In the genomic region with DNA sequence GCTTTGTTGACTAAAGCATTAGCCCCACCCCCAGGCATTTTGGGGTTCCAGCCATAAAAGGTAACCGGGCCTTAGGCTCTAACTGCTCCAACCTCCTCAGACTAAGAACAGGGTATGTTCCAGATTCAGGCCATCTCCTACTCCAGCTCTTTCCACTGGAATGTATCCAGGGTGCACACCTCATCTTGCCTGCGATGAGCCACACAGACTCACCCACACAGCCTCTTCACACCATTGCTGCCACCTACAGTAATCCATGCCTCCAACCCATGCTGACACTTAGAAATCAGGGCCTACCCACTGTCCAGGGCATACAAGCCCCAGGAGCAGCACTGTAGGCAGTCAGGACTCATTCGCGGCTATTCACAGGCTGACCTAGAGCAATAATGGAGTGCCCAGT, we compare ENCODE assay signal across 16 mouse cellular contexts. TPM values are rescaled to one million over a fixed set of nuclear protein-coding genes. Genes with fewer than 3 reads are reported as not detected.
A peak's percentile ranks its signal among the peaks of the same experiment; 100 is the strongest.
DNase-seq lines count a peak whose midpoint lies in the region; ATAC-seq and TF ChIP-seq lines count a peak whose summit lies in the region.
"Had no signal": no experiment of that assay in that cellular context is flagged by ENCODE, and none has a peak within 500 bp of the region (broad histone marks: within the 10 kb centered on the region; RNA-seq: fewer than 3 reads in every experiment).

No protein-coding gene starts in this region.

- peaks cover 2% of the 10 kb centered on the region; the same call in 1 of the 2 replicates for H3K36me3 ChIP-seq in neural tube, embryonic 11.5 days (ENCODE audit: control insufficient read depth, insufficient read depth, low read length)
- peaks cover 19% of the 10 kb centered on the region for H3K36me3 ChIP-seq in forebrain, postnatal 0 days (ENCODE audit: insufficient read depth)
- peaks cover 26% of the 10 kb centered on the region for H3K36me3 ChIP-seq in midbrain, embryonic 13.5 days

- H3K27ac ChIP-seq in neural tube, embryonic 11.5 days (ENCODE audit: low read depth, low read length), result no peak overlapping the region
- H3K27ac ChIP-seq in forebrain, postnatal 0 days (ENCODE audit: low read depth, low read length), result peak overlapping the region; percentile 73
- H3K27ac ChIP-seq in midbrain, embryonic 13.5 days, result no peak overlapping the region
- H3K27ac ChIP-seq: limb, embryonic 13.5 days had no signal

- no peaks in the 10 kb centered on the region for H3K9me3 ChIP-seq in neural tube, embryonic 11.5 days (ENCODE audit: control insufficient read depth, low read length)
- H3K9me3 ChIP-seq in forebrain, postnatal 0 days (ENCODE audit: low read length), result no peaks in the 10 kb centered on the region
- no peaks in the 10 kb centered on the region for H3K9me3 ChIP-seq in midbrain, embryonic 13.5 days
- H3K9me3 ChIP-seq: G1E; limb, embryonic 13.5 days had no signal

- H3K9ac ChIP-seq in neural tube, embryonic 11.5 days (ENCODE audit: low read length), result no peak overlapping the region
- H3K9ac ChIP-seq in forebrain, postnatal 0 days, result peak overlapping the region; percentile 45
- no peak overlapping the region for H3K9ac ChIP-seq in midbrain, embryonic 13.5 days (replicated peaks)
- H3K9ac ChIP-seq: limb, embryonic 13.5 days had no signal

- no peak for ATAC-seq in neural tube, embryonic 11.5 days (ENCODE audit: insufficient read depth, low FRiP score, low TSS enrichment)
- peak; percentile 26 for ATAC-seq in forebrain, postnatal 0 days
- ATAC-seq in midbrain, embryonic 13.5 days, result no peak

- 68% methylated on average over 4 of the region's 4 CpGs for WGBS in neural tube, embryonic 11.5 days
- WGBS in forebrain, postnatal 0 days, result 49% methylated on average over 4 of the region's 4 CpGs
- WGBS in midbrain, embryonic 13.5 days, result 64% methylated on average over 4 of the region's 4 CpGs

- TF ChIP-seq CTCF in forebrain, postnatal 0 days (IDR thresholded peaks at IDR 0.05; ENCODE audit: low read depth), result no peak

- peaks cover 39% of the 10 kb centered on the region for H3K27me3 ChIP-seq in neural tube, embryonic 11.5 days (ENCODE audit: control insufficient read depth, insufficient read depth, low read length)
- peaks cover 17% of the 10 kb centered on the region for H3K27me3 ChIP-seq in forebrain, postnatal 0 days (ENCODE audit: insufficient read depth, low read length)
- peaks cover 40% of the 10 kb centered on the region for H3K27me3 ChIP-seq in midbrain, embryonic 13.5 days

- no peak for DNase-seq in neural tube, embryonic 11.5 days (ENCODE audit: low spot score)
- no peak for DNase-seq in neural tube, embryonic 10.5 days (ENCODE audit: extremely low spot score, low spot score)
- DNase-seq in forebrain, postnatal 0 days, result peak; percentile 42
- peak; percentile 44 for DNase-seq in telencephalon, adult 2 months (ENCODE audit: low read depth, low spot score)
- no peak for DNase-seq in adrenal gland, postnatal 10 days
- DNase-seq in heart, adult 9 months (ENCODE audit: low spot score in 2 of 2), result no peak
- DNase-seq: kidney, adult 11 months; kidney, postnatal 25 days; lung, postnatal 36 days had no signal

- H3K4me1 ChIP-seq in neural tube, embryonic 11.5 days (ENCODE audit: control insufficient read depth, insufficient read depth, low read length), result peaks cover 5% of the 10 kb centered on the region; the same call in 1 of the 2 replicates
- peaks cover 18% of the 10 kb centered on the region; the same call in 1 of the 2 replicates for H3K4me1 ChIP-seq in forebrain, postnatal 0 days (ENCODE audit: insufficient read depth)
- peaks cover 35% of the 10 kb centered on the region for H3K4me1 ChIP-seq in midbrain, embryonic 13.5 days (replicated peaks)

- H3K4me2 ChIP-seq in neural tube, embryonic 11.5 days (ENCODE audit: low read depth), result 0 out of 2 replicates have a peak overlapping the region, but pooled peaks have one; percentile 2
- peak overlapping the region; percentile 48 for H3K4me2 ChIP-seq in forebrain, postnatal 0 days (ENCODE audit: low read depth)
- H3K4me2 ChIP-seq in midbrain, embryonic 13.5 days (replicated peaks), result peak overlapping the region; percentile 50
- H3K4me2 ChIP-seq: limb, embryonic 13.5 days had no signal

- no peak overlapping the region for H3K4me3 ChIP-seq in neural tube, embryonic 11.5 days (ENCODE audit: low read depth, low read length)
- peak overlapping the region; percentile 29 for H3K4me3 ChIP-seq in forebrain, postnatal 0 days (ENCODE audit: low read depth, low read length)
- H3K4me3 ChIP-seq in midbrain, embryonic 13.5 days (replicated peaks), result peak overlapping the region; percentile 28
- H3K4me3 ChIP-seq: limb, embryonic 13.5 days had no signal

RNA-seq across cellular contexts. Expression of a gene that starts 1.6 kb away (rescaled TPM):
- polyA plus RNA-seq in neural tube, embryonic 11.5 days (2014; fragmentation: Nextera tagmentation; extraction: Ambion mirVana), result 7.0 and 8.0 TPM in 2 replicates
- total RNA-seq in forebrain, postnatal 0 days (2014; rRNA removed), result 13.4 and 26.7 TPM in 2 replicates
- 8.3 and 11.7 TPM in 2 replicates for polyA plus RNA-seq in forebrain, postnatal 0 days (2015; fragmentation: Nextera tagmentation; extraction: Ambion mirVana)
- 8.0 and 9.1 TPM in 2 replicates for polyA plus RNA-seq in midbrain, embryonic 13.5 days (2015; fragmentation: Nextera tagmentation; extraction: Ambion mirVana)
- total RNA-seq in adrenal gland, postnatal 10 days (2021), result 100 to 1,000 TPM; 107 to 111 TPM
- total RNA-seq: common myeloid progenitor, adult 5-6 weeks had no signal

RNA-seq across cellular contexts. Expression of a gene that starts 16.7 kb away (rescaled TPM):
- polyA plus RNA-seq in neural tube, embryonic 11.5 days (2014; fragmentation: Nextera tagmentation; extraction: Ambion mirVana), result 52.8 and 55.2 TPM in 2 replicates
- 30.2 and 35.6 TPM in 2 replicates for total RNA-seq in forebrain, postnatal 0 days (2014; rRNA removed)
- 31.8 and 33.1 TPM in 2 replicates for polyA plus RNA-seq in forebrain, postnatal 0 days (2015; fragmentation: Nextera tagmentation; extraction: Ambion mirVana)
- 67.2 and 84.3 TPM in 2 replicates for polyA plus RNA-seq in midbrain, embryonic 13.5 days (2015; fragmentation: Nextera tagmentation; extraction: Ambion mirVana)
- total RNA-seq in adrenal gland, postnatal 10 days (2021), result 10 to 100 TPM; 19.6 to 22.9 TPM

RNA-seq across cellular contexts. Expression of a gene that starts 18.1 kb away (rescaled TPM):
- not detected in 2 replicates for polyA plus RNA-seq in neural tube, embryonic 11.5 days (2014; fragmentation: Nextera tagmentation; extraction: Ambion mirVana)
- total RNA-seq in forebrain, postnatal 0 days (2014; rRNA removed), result not detected in 2 replicates
- not detected in 2 replicates for polyA plus RNA-seq in forebrain, postnatal 0 days (2015; fragmentation: Nextera tagmentation; extraction: Ambion mirVana)
- 0.53 TPM in 1 of 2 replicates, not detected in the other for polyA plus RNA-seq in midbrain, embryonic 13.5 days (2015; fragmentation: Nextera tagmentation; extraction: Ambion mirVana)
- total RNA-seq in adrenal gland, postnatal 10 days (2021), result 1 to 10 TPM in 1 of 2 experiments, not detected in 1; 2.5 TPM
- total RNA-seq: common myeloid progenitor, adult 5-6 weeks; G1E had no signal
- polyA plus RNA-seq: embryonic facial prominence, embryonic 14.5 days; frontal cortex, adult 2 months; gonadal fat pad, adult 2 months; limb, embryonic 13.5 days had no signal

Comparison
In these comparisons a context has a peak if more than half of its experiments do, and no peak if none do; other contexts are left out.
1. DNase-seq: peak in forebrain, postnatal 0 days (single experiment) and telencephalon, adult 2 months (single experiment); none in neural tube, embryonic 11.5 days (single experiment), neural tube, embryonic 10.5 days (single experiment), adrenal gland, postnatal 10 days (single experiment) and heart, adult 9 months (0 of 2).
2. Peak in every context shown above with its lines, with median percentiles within 50 percentile points of each other: H3K4me2 ChIP-seq.